Mouse (Mus musculus) midbrain, embryonic 15.5 days (tissue): ENCODE measurements around the gene Cer1. TPM values are rescaled to one million over a fixed set of nuclear protein-coding genes. Genes with fewer than 3 reads are reported as not detected.
A peak's percentile ranks its signal among the peaks of the same experiment; 100 is the strongest.

ENCODE experiments used
- ATAC-seq: fragments of 200-750 bp; cut with Nextera tagmentation; replicated peaks from 2 replicates; pipeline ENCODE4 v1.8.0; 2017; ENCODE audit warnings: moderate TSS enrichment
- H3K27ac ChIP-seq: fragments of 300-500 bp; sonication (generic); 2 replicates; pipeline ENCODE4 v1.5.1; 2015; ENCODE audit warnings: mild to moderate bottlenecking, inconsistent platforms
- H3K27me3 ChIP-seq: fragments of 300-500 bp; sonication (generic); replicated peaks from 2 replicates; pipeline ENCODE4 v1.6.1; 2015; ENCODE audit warnings: inconsistent platforms
- H3K36me3 ChIP-seq: fragments of 300-500 bp; sonication (generic); replicated peaks from 2 replicates; pipeline ENCODE4 v1.6.1; 2015; ENCODE audit warnings: inconsistent platforms
- H3K4me1 ChIP-seq: fragments of 300-500 bp; sonication (generic); 2 replicates; pipeline ENCODE4 v1.6.1; 2015; ENCODE audit warnings: inconsistent platforms
- H3K4me2 ChIP-seq: fragments of 300-500 bp; sonication (generic); 2 replicates; pipeline ENCODE4 v1.6.1; 2015; ENCODE audit warnings: inconsistent platforms, mild to moderate bottlenecking, moderate library complexity
- H3K4me3 ChIP-seq: fragments of 300-500 bp; sonication (generic); 2 replicates; pipeline ENCODE4 v1.5.1; 2015; ENCODE audit warnings: mild to moderate bottlenecking, inconsistent platforms
- H3K9ac ChIP-seq: fragments of 300-500 bp; sonication (generic); 2 replicates; pipeline ENCODE4 v1.6.1; 2015; ENCODE audit warnings: mild to moderate bottlenecking, inconsistent platforms
- H3K9me3 ChIP-seq: fragments of 300-500 bp; sonication (generic); 2 replicates; pipeline ENCODE4 v1.6.1; 2016; ENCODE audit warnings: inconsistent platforms
- WGBS: fragments of 180-500 bp; shearing (Covaris S2); methylation state at CpG from one replicate; pipeline ENCODE4 v1.1.7; 2015; ENCODE audit warnings: mixed read lengths; 5-methylcytosine and 5-hydroxymethylcytosine counted together
- polyA plus RNA-seq: library from polyadenylated mRNA; unstranded; fragments of >200 nt; fragmentation: Nextera tagmentation; extraction: Ambion mirVana; gene quantifications from 2 replicates; pipeline ENCODE4 v1.2.1, GENCODE M21; 2015

Gene Cer1
- polyA plus RNA-seq, 1 experiment from 2014 or later = not detected

DNA sequence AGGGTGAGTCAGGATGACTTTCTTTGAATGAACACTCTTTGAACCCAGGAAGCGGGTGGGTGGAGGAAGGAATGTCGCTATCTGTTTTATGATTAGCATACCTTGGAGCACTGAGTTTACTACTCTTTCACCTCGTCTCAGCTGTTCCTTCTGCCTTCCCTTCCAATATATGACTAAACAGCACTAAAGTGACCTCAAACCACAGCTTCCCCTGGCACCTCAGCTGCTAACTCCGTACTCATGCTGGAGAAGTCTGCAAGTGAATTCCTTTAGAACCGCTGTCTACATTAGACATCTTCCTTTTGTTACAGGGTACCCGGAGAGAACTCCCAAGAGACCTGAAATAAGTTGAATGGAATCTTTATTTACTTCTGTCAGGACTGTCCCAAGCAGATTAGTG lies 14.0 kb downstream of the Cer1 start:
- H3K27ac ChIP-seq = no peak overlapping the region

GRCm38 (mm10) chr4:82867731-82868445 lies 17.1 kb downstream of the Cer1 start:
- H3K4me1 ChIP-seq = no peaks in the 10 kb centered on the region
- 87% methylated on average over 5 of the region's 5 CpGs for WGBS
- no peak for ATAC-seq
- H3K4me2 ChIP-seq = no peak overlapping the region
- no peak overlapping the region for H3K27ac ChIP-seq
- H3K9ac ChIP-seq = no peak overlapping the region
- H3K36me3 ChIP-seq = no peaks in the 10 kb centered on the region
- H3K9me3 ChIP-seq = no peaks in the 10 kb centered on the region
- H3K4me3 ChIP-seq = no peak overlapping the region
- no peaks in the 10 kb centered on the region for H3K27me3 ChIP-seq

More for the DNA sequence above, 14.0 kb downstream of the Cer1 start:
- H3K9me3 ChIP-seq = no peaks in the 10 kb centered on the region
- H3K36me3 ChIP-seq = no peaks in the 10 kb centered on the region
- H3K9ac ChIP-seq = no peak overlapping the region
- WGBS = 84% methylated on average over 6 of the region's 6 CpGs
- H3K4me1 ChIP-seq = no peaks in the 10 kb centered on the region
- no peak for ATAC-seq
- no peak overlapping the region for H3K4me3 ChIP-seq
- no peaks in the 10 kb centered on the region for H3K27me3 ChIP-seq
- H3K4me2 ChIP-seq = no peak overlapping the region

DNA sequence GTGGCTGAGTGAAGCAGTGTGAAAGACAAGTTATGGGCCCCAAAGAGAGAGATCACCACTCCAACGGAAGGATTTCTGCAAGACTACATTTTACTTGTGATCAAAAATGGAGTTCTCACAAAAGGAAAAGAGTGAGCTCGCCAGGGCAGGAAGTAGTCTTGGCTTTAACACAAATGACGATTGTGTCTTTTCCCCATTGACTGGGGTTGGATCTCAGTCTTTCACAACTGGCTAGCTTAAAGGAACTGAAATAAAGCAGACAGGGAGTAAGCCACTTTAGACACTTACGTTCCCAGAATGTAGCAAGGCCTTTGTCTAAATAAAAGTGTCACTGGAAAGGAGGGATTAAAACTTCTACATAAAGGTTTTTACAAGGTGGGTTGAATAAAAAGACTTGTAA lies 17.8 kb downstream of the Cer1 start:
- WGBS = 35% methylated on average over 4 of the region's 4 CpGs
- Histone ChIP-seq H3K4me2 (no peak overlapping the region), H3K36me3 (no peaks in the 10 kb centered on the region), H3K27me3 (no peaks in the 10 kb centered on the region), H3K4me3 (no peak overlapping the region), H3K9me3 (no peaks in the 10 kb centered on the region), H3K9ac (no peak overlapping the region), H3K27ac (no peak overlapping the region), H3K4me1 (no peaks in the 10 kb centered on the region)
- ATAC-seq = no peak

- Histone ChIP-seq H3K27ac (no peak overlapping the region), H3K9me3 (no peaks in the 10 kb centered on the region), H3K36me3 (no peaks in the 10 kb centered on the region), H3K9ac (no peak overlapping the region), H3K27me3 (no peaks in the 10 kb centered on the region), H3K4me2 (no peak overlapping the region), H3K4me1 (peaks cover 3% of the 10 kb centered on the region; the same call in 1 of the 2 replicates), H3K4me3 (no peak overlapping the region)
- ATAC-seq = no peak
- WGBS = 75% methylated on average over 8 of the region's 8 CpGs
Measured at GRCm38 (mm10) chr4:82864974-82865699, 19.8 kb downstream of the Cer1 start.

GRCm38 (mm10) chr4:82863316-82863715 lies 21.6 kb downstream of the Cer1 start:
- no peaks in the 10 kb centered on the region for H3K27me3 ChIP-seq
- H3K36me3 ChIP-seq = no peaks in the 10 kb centered on the region
- whole genome bisulfite sequencing = 71% methylated on average over 8 of the region's 8 CpGs
- ATAC-seq = no peak
- peaks cover 13% of the 10 kb centered on the region for H3K4me1 ChIP-seq
- H3K9me3 ChIP-seq = no peaks in the 10 kb centered on the region
- H3K4me3 ChIP-seq = no peak overlapping the region
- no peak overlapping the region for H3K27ac ChIP-seq
- H3K9ac ChIP-seq = no peak overlapping the region
- no peak overlapping the region for H3K4me2 ChIP-seq

DNA sequence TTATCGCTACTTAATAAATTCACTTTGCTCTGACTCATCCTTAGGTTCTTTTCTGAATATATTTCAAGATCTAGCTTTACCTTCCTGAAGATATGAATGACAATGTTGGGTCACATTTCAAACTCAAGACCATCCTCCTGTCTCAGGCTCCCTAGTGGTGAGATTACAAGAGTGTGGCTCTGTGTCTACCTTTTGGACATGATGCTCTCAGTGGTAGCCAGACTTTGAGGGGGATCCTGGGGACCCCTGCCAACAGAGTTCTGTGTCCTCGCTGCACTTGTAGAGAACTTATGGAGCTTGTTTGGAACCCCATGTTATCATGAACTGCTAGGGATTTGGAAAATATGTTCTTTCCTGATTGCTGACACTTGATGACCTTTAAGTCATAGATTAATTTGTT lies 23.5 kb downstream of the Cer1 start:
- WGBS = 94% methylated on average over 2 of the region's 2 CpGs
- peaks cover 17% of the 10 kb centered on the region for H3K4me1 ChIP-seq
- ATAC-seq = no peak

GRCm38 (mm10) chr4:82860566-82860965 lies 24.4 kb downstream of the Cer1 start:
- Histone ChIP-seq H3K4me2 (no peak overlapping the region), H3K9me3 (no peaks in the 10 kb centered on the region)

More for the DNA sequence above, 23.5 kb downstream of the Cer1 start:
- Histone ChIP-seq H3K27ac (no peak overlapping the region), H3K36me3 (no peaks in the 10 kb centered on the region), H3K4me3 (no peak overlapping the region), H3K27me3 (no peaks in the 10 kb centered on the region), H3K9me3 (no peaks in the 10 kb centered on the region), H3K9ac (no peak overlapping the region), H3K4me2 (no peak overlapping the region)

GRCm38 (mm10) chr4:82859131-82860125 lies 25.5 kb downstream of the Cer1 start, which contains the start of gene Zdhhc21:
Gene Zdhhc21 (minus strand): TSS chr4:82859958.
- H3K27ac ChIP-seq = peak within 1 kb of the TSS; percentile 93
- under 1% methylated on average over 77 of the region's 82 CpGs for WGBS
- ATAC-seq = peak; percentile 94
- H3K9ac ChIP-seq = peak within 1 kb of the TSS; percentile 79
- peak within 1 kb of the TSS; percentile 64 for H3K4me3 ChIP-seq
- H3K9me3 ChIP-seq = no peaks in the 10 kb centered on the region
- no peaks in the 10 kb centered on the region for H3K36me3 ChIP-seq
- peak within 1 kb of the TSS; percentile 70 for H3K4me2 ChIP-seq
- H3K27me3 ChIP-seq = no peaks in the 10 kb centered on the region
- H3K4me1 ChIP-seq = peaks cover 21% of the 10 kb centered on the region

More at GRCm38 (mm10) chr4:82860566-82860965, 24.4 kb downstream of the Cer1 start:
- Histone ChIP-seq H3K9ac (no peak overlapping the region), H3K4me1 (peaks cover 21% of the 10 kb centered on the region), H3K27ac (0 out of 2 replicates have a peak overlapping the region, but pooled peaks have one; percentile 30), H3K27me3 (no peaks in the 10 kb centered on the region), H3K36me3 (no peaks in the 10 kb centered on the region), H3K4me3 (no peak overlapping the region)
- WGBS = 40% methylated on average over 3 of the region's 3 CpGs
- ATAC-seq = no peak

GRCm38 (mm10) chr4:82858431-82859010 lies 26.4 kb downstream of the Cer1 start:
- no peaks in the 10 kb centered on the region for H3K9me3 ChIP-seq
- ATAC-seq = no peak
- H3K27me3 ChIP-seq = no peaks in the 10 kb centered on the region
- H3K4me1 ChIP-seq = peaks cover 21% of the 10 kb centered on the region
- H3K4me2 ChIP-seq = peak overlapping the region; percentile 70
- peak overlapping the region; percentile 64 for H3K4me3 ChIP-seq
- peak overlapping the region; percentile 79 for H3K9ac ChIP-seq
- 22% methylated on average over 4 of the region's 4 CpGs for WGBS
- H3K36me3 ChIP-seq = no peaks in the 10 kb centered on the region
- H3K27ac ChIP-seq = peak overlapping the region; percentile 93

DNA sequence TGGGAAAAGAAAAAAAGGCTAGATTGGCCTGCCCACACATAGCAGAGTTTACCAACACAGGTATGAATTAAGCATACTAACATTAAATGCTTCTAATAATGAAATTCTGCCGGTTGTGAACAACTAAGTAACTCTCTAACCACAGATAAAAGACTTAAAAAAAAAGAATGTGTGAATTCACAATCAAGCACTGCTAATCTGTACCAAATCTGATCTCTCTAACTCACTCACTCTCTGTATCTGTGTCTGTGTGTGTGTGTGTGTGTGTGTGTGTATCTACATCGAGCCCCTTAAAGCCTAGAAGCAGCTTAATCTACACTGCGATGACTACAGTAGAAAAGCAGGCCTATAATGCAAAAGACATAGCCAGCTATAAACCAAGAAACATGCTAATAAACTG lies 28.0 kb downstream of the Cer1 start:
- no peaks in the 10 kb centered on the region for H3K27me3 ChIP-seq
- no peak overlapping the region for H3K4me2 ChIP-seq
- H3K9me3 ChIP-seq = no peaks in the 10 kb centered on the region
- WGBS = 89% methylated on average over 3 of the region's 3 CpGs
- H3K36me3 ChIP-seq = no peaks in the 10 kb centered on the region
- H3K4me3 ChIP-seq = no peak overlapping the region
- no peak overlapping the region for H3K27ac ChIP-seq
- peaks cover 21% of the 10 kb centered on the region for H3K4me1 ChIP-seq
- no peak for ATAC-seq
- no peak overlapping the region for H3K9ac ChIP-seq

GRCm38 (mm10) chr4:82853809-82854208 lies 31.1 kb downstream of the Cer1 start:
- Histone ChIP-seq H3K27ac (no peak overlapping the region), H3K27me3 (no peaks in the 10 kb centered on the region), H3K9ac (no peak overlapping the region), H3K9me3 (no peaks in the 10 kb centered on the region), H3K4me1 (peaks cover 12% of the 10 kb centered on the region), H3K36me3 (no peaks in the 10 kb centered on the region), H3K4me2 (no peak overlapping the region), H3K4me3 (no peak overlapping the region)
- ATAC-seq = no peak
- 77% methylated on average over 2 of the region's 2 CpGs for WGBS
